Mouse (Mus musculus): Measurements from ENCODE around the gene Sdk1. TPM values are rescaled to one million over a fixed set of nuclear protein-coding genes. Genes with fewer than 3 reads are reported as not detected.

Sdk1 gene
- polyA plus RNA-seq, 1 experiment: 0.71 TPM

DNA sequence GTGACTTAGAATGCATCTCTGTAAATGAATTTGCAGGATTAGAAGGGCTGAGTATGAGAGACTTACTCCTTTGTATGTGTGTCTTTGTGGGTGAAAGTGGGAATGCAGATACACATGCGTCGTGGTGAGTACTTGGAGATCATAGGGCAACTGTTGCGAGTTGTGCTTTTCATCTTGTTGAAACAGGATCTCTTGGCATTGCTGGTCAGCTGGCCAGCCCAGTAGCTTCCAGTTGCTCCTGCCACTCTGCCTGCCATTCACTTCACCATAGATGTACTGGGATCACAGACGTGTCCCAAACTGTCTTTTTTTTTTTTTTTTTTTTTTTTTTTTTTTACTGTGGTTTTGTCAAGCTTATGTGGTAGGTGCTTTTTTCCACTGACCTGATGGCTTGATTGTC lies 606.4 kb downstream of the Sdk1 start:
- WGBS: 93% methylated on average over 4 of the region's 4 CpGs
- DNase-seq (ENCODE audit: low read depth, low spot score): no peak

DNA sequence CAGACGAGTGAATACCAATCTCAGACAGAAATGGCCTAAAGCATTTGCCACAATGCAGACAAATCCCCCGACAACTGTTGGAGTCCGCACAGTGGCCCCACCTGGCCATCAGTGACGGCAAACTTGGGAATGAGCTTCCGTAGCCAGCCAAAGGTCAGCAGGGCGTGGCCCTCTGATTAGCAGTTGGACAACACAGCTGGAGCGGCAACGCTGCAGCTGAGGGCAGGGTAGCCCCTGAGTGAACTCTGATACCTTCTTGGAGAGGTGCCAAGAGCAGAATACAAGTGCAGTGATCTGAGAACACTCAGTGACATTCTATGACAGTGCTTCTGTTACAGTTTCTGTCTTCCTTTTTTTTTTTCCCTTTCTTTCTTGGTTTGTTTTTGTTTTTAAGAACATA lies 610.9 kb downstream of the Sdk1 start:
- DNase-seq (ENCODE audit: low read depth, low spot score): peak; percentile 56
- WGBS: 25% methylated on average over 8 of the region's 8 CpGs

- DNase-seq (ENCODE audit: low read depth, low spot score): no peak
- WGBS: 94% methylated on average over 2 of the region's 2 CpGs
Measured at GRCm38 (mm10) chr5:141856447-141856846, 615.2 kb downstream of the Sdk1 start.

- 35% methylated on average over 1 of the region's 1 CpGs for WGBS
- DNase-seq (ENCODE audit: low read depth, low spot score): peak; percentile 22
Measured at GRCm38 (mm10) chr5:141857781-141858180, 616.5 kb downstream of the Sdk1 start.

DNA sequence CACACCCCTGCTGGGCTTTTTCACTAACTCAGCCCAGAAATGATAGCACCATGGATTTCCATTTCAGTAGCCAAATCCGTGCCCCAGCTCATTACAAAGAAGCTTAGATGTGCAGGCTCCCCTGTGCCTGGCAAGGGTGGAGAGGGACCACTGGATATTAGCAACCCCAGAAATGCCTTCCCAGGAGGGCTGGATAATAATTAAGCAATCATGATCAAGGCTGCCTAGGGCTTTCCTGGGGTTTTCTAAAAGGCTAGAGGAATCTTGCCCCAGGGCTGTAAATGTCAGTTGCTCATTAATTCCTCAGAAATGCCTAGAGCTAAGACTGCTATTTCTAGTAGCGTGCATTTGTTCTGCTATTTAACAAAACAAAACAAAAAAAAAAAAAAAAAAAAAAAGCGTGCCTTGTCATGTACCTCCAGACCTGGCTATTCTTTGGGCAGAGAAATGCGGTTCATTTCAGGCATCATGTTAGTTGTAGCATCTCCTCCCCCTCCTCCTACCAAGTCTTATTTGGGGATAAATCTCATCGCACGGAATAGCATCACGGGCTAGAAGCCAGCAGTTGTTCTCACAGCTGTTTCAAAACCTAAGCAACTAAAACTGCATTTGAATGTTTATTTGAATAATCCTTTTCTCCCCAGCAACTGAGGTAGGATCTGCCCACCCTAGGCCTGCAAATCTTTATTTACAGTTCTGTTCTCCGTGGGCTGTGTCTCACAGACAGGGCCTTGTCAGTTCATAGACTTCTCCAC lies 617.3 kb downstream of the Sdk1 start:
- DNase-seq (ENCODE audit: low read depth, low spot score): no peak
- WGBS: 55% methylated on average over 8 of the region's 8 CpGs

- WGBS: 71% methylated on average over 3 of the region's 3 CpGs
Measured at GRCm38 (mm10) chr5:141866042-141866441, 624.8 kb downstream of the Sdk1 start.

GRCm38 (mm10) chr5:141873751-141874150 lies 632.5 kb downstream of the Sdk1 start:
- WGBS: 96% methylated on average over 11 of the region's 11 CpGs
- no peak for DNase-seq (ENCODE audit: low read depth, low spot score)

More at GRCm38 (mm10) chr5:141866042-141866441, 624.8 kb downstream of the Sdk1 start:
- no peak for DNase-seq (ENCODE audit: low read depth, low spot score)

GRCm38 (mm10) chr5:141880661-141881060 lies 639.4 kb downstream of the Sdk1 start:
- DNase-seq (ENCODE audit: low read depth, low spot score): no peak
- 65% methylated on average over 5 of the region's 5 CpGs for WGBS

DNA sequence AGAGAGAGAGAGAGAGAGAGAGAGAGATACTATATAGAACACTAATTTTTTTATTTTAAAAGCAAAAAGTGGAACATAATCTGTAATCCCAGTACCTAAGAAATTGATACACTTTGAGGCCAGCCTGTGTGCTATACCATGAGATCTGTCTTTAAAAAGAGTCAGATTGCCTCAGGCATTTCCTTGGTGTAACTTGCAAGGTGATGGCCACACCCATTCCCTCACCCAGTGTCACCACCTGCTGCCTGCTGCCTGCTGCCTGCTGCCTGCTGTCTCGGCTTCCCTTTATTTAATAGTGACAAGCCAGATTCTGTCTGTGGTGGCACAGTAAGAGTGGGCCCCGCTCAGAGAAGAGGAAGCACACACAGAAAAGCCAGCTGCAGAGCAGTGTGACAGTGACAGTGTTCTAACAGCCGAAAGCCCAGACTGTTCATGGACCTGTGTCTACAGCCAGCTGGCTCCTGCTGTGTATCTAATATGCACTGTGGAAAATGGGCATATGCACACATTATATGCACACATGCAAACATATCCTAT lies 642.9 kb downstream of the Sdk1 start:
- DNase-seq (ENCODE audit: low read depth, low spot score): no peak
- WGBS: 28% methylated on average over 3 of the region's 3 CpGs

DNA sequence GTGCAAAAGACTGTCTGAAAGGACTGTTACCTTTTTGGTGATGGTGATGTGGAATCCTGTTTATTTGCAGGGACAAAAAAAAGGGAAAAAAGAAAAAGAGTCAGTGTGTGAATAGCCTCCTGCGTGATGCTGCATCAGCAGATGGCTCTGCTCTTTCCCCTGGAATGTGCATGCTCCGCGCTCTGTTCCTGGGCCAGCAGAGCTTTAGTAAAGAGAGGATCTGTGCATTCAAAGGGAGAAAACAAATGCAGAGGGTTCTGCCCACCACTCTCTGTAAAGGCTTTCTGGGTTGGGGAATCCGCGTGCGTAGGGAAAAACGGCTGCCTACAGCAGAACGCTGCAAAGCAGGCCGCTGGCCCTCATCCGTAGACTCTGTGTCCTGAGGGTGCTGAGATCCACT lies 644.7 kb downstream of the Sdk1 start:
- no peak for DNase-seq (ENCODE audit: low read depth, low spot score)
- 88% methylated on average over 10 of the region's 10 CpGs for WGBS

GRCm38 (mm10) chr5:141889766-141890165 lies 648.5 kb downstream of the Sdk1 start:
- no peak for DNase-seq (ENCODE audit: low read depth, low spot score)
- WGBS: 69% methylated on average over 9 of the region's 9 CpGs

GRCm38 (mm10) chr5:141896402-141896801 lies 655.1 kb downstream of the Sdk1 start:
- 85% methylated on average over 8 of the region's 8 CpGs for WGBS

GRCm38 (mm10) chr5:141897481-141897880 lies 656.2 kb downstream of the Sdk1 start:
- WGBS: 35% methylated on average over 2 of the region's 2 CpGs
- no peak for DNase-seq (ENCODE audit: low read depth, low spot score)

More at GRCm38 (mm10) chr5:141896402-141896801, 655.1 kb downstream of the Sdk1 start:
- DNase-seq (ENCODE audit: low read depth, low spot score): no peak

DNA sequence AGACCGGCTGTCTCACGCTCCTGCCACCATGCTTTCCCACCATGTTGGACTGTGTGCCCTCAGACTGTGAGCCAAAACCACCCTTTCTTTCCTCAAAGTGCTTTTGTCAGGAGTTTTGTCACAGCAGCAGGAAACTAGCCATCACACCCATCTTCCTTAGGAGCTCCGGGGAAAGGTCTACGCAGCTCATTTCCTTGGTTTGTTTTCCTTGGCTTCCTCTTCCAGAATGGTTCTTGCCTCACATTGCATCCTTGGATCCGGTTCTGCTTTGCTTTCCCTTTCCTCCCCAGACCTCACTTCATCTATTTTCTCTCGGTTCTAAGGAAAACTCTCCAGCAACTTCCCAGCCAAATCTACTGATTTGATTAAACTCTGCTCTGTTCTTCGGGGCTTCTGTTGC lies 658.5 kb downstream of the Sdk1 start:
- 85% methylated on average over 7 of the region's 7 CpGs for WGBS

DNA sequence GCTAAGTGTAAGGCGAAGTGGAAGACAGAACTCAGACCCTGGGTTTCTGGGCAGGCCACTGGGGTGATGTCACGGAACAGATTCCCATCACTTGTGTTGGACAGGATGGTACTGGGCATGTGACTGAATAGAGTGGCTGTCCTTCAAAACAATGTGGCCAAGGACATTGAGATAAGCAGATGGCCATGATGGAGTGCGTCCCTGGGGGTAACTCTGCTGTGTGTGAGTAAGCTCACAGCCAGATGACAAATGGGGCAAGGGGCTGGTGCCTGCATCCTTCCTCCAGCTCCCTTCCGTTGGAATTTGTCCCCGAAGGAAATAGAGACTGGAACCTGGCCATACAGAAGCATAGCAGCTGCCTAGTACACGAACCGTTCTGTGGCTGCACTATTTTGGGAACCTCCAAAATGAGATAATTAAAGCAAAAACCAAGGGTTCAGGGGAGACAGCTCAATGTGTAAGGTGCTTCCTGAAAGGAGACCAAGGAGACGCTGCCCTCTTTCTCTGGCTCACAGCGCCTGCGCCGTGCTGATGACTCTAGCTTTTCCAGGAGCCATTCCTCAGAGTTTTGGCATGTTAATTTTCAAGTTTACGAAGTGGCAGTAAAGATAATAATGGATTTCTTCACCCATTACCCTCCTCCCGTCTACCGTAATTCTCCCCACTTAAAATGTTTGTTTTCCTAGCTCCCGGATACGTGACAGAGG lies 661.4 kb downstream of the Sdk1 start:
- WGBS: 30% methylated on average over 16 of the region's 16 CpGs
- DNase-seq (ENCODE audit: low read depth, low spot score): no peak

More for the DNA sequence above, 658.5 kb downstream of the Sdk1 start:
- no peak for DNase-seq (ENCODE audit: low read depth, low spot score)

- DNase-seq (ENCODE audit: low read depth, low spot score): no peak
- WGBS: 60% methylated on average over 3 of the region's 3 CpGs
Measured at GRCm38 (mm10) chr5:141910444-141910843, 669.2 kb downstream of the Sdk1 start.

DNA sequence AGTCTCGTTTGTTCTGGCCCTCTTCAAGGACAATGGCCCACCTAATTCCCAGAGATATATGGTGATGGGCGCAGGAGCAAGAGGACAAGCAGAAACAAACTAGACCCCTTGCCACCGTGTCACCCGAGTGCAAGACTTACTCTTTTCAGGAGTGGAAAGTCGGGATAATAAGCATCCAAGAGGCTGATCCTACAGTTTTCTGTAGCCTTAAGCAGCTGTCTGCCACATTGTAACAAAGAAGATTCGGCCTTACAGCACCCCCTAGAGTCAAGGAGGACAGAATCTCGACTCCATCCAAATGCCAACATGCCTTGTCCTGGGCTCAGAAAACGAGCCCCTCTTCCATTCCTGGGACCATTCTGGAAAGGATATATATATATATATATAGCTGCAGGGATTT lies 669.6 kb downstream of the Sdk1 start:
- WGBS: 63% methylated on average over 8 of the region's 8 CpGs
- DNase-seq (ENCODE audit: low read depth, low spot score): no peak

DNA sequence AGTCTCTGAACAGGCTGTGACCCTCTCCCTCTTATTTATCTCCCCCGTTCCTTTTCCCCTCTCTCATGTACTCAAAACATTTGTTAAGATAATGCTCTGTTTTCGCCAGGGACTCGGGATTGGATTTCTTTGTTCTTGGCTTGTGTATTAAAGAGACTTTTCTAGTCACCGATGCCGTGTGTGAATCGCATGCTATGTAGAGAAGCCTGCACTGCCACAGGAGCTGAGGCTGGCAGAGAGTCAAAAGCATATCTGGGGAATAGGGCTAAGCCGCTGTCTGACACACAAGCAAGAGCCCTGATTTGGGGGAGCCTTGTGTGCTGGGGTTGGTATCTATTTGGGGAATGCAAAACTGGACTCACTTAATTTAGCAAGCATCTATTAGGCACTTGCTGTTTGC lies 671.6 kb downstream of the Sdk1 start:
- WGBS: 84% methylated on average over 7 of the region's 7 CpGs
- no peak for DNase-seq (ENCODE audit: low read depth, low spot score)

- DNase-seq (ENCODE audit: low read depth, low spot score): no peak
- 70% methylated on average over 2 of the region's 2 CpGs for WGBS
Measured at GRCm38 (mm10) chr5:141916954-141917353, 675.7 kb downstream of the Sdk1 start.

- no peak for DNase-seq (ENCODE audit: low read depth, low spot score)
- 78% methylated on average over 9 of the region's 9 CpGs for WGBS
Measured at GRCm38 (mm10) chr5:141939000-141939399, 697.7 kb downstream of the Sdk1 start.

DNA sequence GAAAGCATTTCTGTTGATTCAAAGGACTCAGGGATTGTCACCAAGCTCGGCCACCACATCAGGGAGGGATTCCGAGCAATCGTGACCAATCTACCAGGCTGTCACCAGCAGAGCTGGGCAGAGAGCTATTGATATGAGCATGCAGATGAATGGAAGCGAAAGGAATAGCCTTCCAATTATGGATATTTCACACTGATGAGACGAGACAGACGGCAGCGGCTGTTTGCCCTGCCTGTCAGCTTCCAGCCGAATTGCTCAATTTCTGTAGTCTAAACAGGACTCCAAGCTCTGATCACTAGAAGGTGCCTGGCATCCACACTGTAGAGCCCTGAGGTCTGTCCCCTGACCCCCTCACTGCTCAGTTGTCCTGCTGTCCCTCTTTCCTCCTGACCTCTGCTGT lies 699.3 kb downstream of the Sdk1 start:
- DNase-seq (ENCODE audit: low read depth, low spot score): no peak
- WGBS: 83% methylated on average over 8 of the region's 8 CpGs

Data from large intestine, adult 2 months (tissue).